In genomic region chr2:181541761-181542380, GRCm38 (mm10) we compare ENCODE assay signal across 31 mouse cellular contexts. TPM values are rescaled to one million over a fixed set of nuclear protein-coding genes. Genes with fewer than 3 reads are reported as not detected.
DNase-seq lines count a peak whose midpoint lies in the region; ATAC-seq and TF ChIP-seq lines count a peak whose summit lies in the region.
"Had no signal": no experiment of that assay in that cellular context is flagged by ENCODE, and none has a peak within 500 bp of the region (broad histone marks: within the 10 kb centered on the region; RNA-seq: fewer than 3 reads in every experiment).

No protein-coding gene starts in this region.

- H3K27ac ChIP-seq in intestine, postnatal 0 days (ENCODE audit: low read depth, low read length): no peak overlapping the region
- no peak overlapping the region for H3K27ac ChIP-seq in intestine, embryonic 16.5 days (ENCODE audit: low read length)
- peak overlapping the region; percentile 28 for H3K27ac ChIP-seq in macrophage
- no peak overlapping the region for H3K27ac ChIP-seq in embryonic facial prominence, embryonic 10.5 days (replicated peaks)
- H3K27ac ChIP-seq: embryonic facial prominence, embryonic 13.5 days; forebrain, embryonic 10.5 days; forebrain, embryonic 15.5 days; hindbrain, embryonic 14.5 days; kidney, postnatal 0 days; liver, embryonic 14.5 days; midbrain, embryonic 13.5 days had no signal

- no peak for ATAC-seq in intestine, postnatal 0 days
- ATAC-seq in intestine, embryonic 16.5 days: no peak
- ATAC-seq: forebrain, embryonic 15.5 days; midbrain, embryonic 13.5 days had no signal

- H3K4me1 ChIP-seq in intestine, postnatal 0 days (replicated peaks; ENCODE audit: control insufficient read depth, insufficient read depth, low read length): no peaks in the 10 kb centered on the region
- H3K4me1 ChIP-seq in intestine, embryonic 16.5 days (ENCODE audit: control insufficient read depth, insufficient read depth, low read length): 0 out of 2 replicates have a peak, but pooled peaks cover 4% of the 10 kb centered on the region
- peaks cover 6% of the 10 kb centered on the region for H3K4me1 ChIP-seq in embryonic facial prominence, embryonic 10.5 days

- peaks cover 8% of the 10 kb centered on the region for H3K36me3 ChIP-seq in intestine, postnatal 0 days (ENCODE audit: control insufficient read depth, insufficient read depth)
- peaks cover 5% of the 10 kb centered on the region; the same call in 1 of the 2 replicates for H3K36me3 ChIP-seq in intestine, embryonic 16.5 days (ENCODE audit: control insufficient read depth, insufficient read depth, low read length)
- H3K36me3 ChIP-seq in macrophage (ENCODE audit: inconsistent target): peaks cover 7% of the 10 kb centered on the region
- peaks cover 38% of the 10 kb centered on the region for H3K36me3 ChIP-seq in embryonic facial prominence, embryonic 10.5 days (replicated peaks)

- no peaks in the 10 kb centered on the region for H3K27me3 ChIP-seq in intestine, postnatal 0 days (replicated peaks; ENCODE audit: control insufficient read depth, insufficient read depth, low read length)
- no peaks in the 10 kb centered on the region for H3K27me3 ChIP-seq in intestine, embryonic 16.5 days (replicated peaks; ENCODE audit: control insufficient read depth, insufficient read depth, low read length)
- H3K27me3 ChIP-seq in embryonic facial prominence, embryonic 10.5 days (replicated peaks; ENCODE audit: low read depth, poor library complexity, severe bottlenecking): no peaks in the 10 kb centered on the region
- H3K27me3 ChIP-seq: embryonic facial prominence, embryonic 13.5 days; forebrain, embryonic 15.5 days; heart, embryonic 12.5 days; megakaryocyte, embryonic 14.5 days; midbrain, embryonic 13.5 days had no signal

- DNase-seq in cerebellum, adult 9-10 months: peak; percentile 72
- no peak for DNase-seq in cerebellum, adult 11 months
- peak; percentile 69 for DNase-seq in brain, adult 2 months (ENCODE audit: low read depth, low spot score)
- no peak for DNase-seq in embryonic facial prominence, embryonic 10.5 days (ENCODE audit: low spot score)
- DNase-seq: adrenal gland, postnatal 25 days; B cell, adult 2 months; layer of hippocampus, postnatal 36 days; liver; lung, embryonic 14.5 days; lung, postnatal 14 days; thymus, postnatal 4 days had no signal

- no peak overlapping the region for H3K4me2 ChIP-seq in intestine, postnatal 0 days (replicated peaks; ENCODE audit: low read depth)
- H3K4me2 ChIP-seq in intestine, embryonic 16.5 days (ENCODE audit: low read depth, low read length): no peak overlapping the region
- H3K4me2 ChIP-seq: embryonic facial prominence, embryonic 13.5 days; forebrain, embryonic 15.5 days; heart, embryonic 12.5 days; hindbrain, embryonic 14.5 days; lung, embryonic 14.5 days; midbrain, embryonic 13.5 days had no signal

- peak; percentile 31; the same call in 1 of the 2 replicates for TF ChIP-seq CTCF in intestine, postnatal 0 days (IDR thresholded peaks at IDR 0.05; ENCODE audit: low read depth)

- no peak overlapping the region for H3K4me3 ChIP-seq in intestine, postnatal 0 days (ENCODE audit: low read depth, low read length)
- H3K4me3 ChIP-seq in intestine, embryonic 16.5 days (ENCODE audit: low read length): no peak overlapping the region
- no peak overlapping the region for H3K4me3 ChIP-seq in macrophage (ENCODE audit: inconsistent target)
- H3K4me3 ChIP-seq in embryonic facial prominence, embryonic 10.5 days: no peak overlapping the region
- H3K4me3 ChIP-seq: embryonic facial prominence, embryonic 13.5 days; forebrain, embryonic 10.5 days; forebrain, embryonic 15.5 days; heart, embryonic 12.5 days; megakaryocyte, embryonic 14.5 days; midbrain, embryonic 13.5 days had no signal

- no peak overlapping the region for H3K9ac ChIP-seq in intestine, postnatal 0 days (ENCODE audit: low read depth, low read length)
- no peak overlapping the region for H3K9ac ChIP-seq in intestine, embryonic 16.5 days (ENCODE audit: low read depth, low read length)
- H3K9ac ChIP-seq: embryonic facial prominence, embryonic 13.5 days; forebrain, embryonic 15.5 days; heart, embryonic 12.5 days; hindbrain, embryonic 14.5 days; liver, embryonic 14.5 days; lung, embryonic 14.5 days; midbrain, embryonic 13.5 days had no signal

- 79% methylated on average over 6 of the region's 6 CpGs for WGBS in intestine, postnatal 0 days
- 85% methylated on average over 6 of the region's 6 CpGs for WGBS in intestine, embryonic 16.5 days
- 36% methylated on average over 6 of the region's 6 CpGs for WGBS in macrophage (ENCODE audit: missing documents)
- 93% methylated on average over 6 of the region's 6 CpGs for WGBS in embryonic facial prominence, embryonic 10.5 days

- H3K79me2 ChIP-seq in macrophage (ENCODE audit: inconsistent target): peaks cover 99% of the 10 kb centered on the region

- no peaks in the 10 kb centered on the region for H3K9me3 ChIP-seq in intestine, postnatal 0 days (ENCODE audit: control insufficient read depth)
- H3K9me3 ChIP-seq in intestine, embryonic 16.5 days (ENCODE audit: control insufficient read depth, low read length): no peaks in the 10 kb centered on the region
- no peaks in the 10 kb centered on the region for H3K9me3 ChIP-seq in embryonic facial prominence, embryonic 10.5 days
- H3K9me3 ChIP-seq: embryonic facial prominence, embryonic 13.5 days; forebrain, embryonic 10.5 days; forebrain, embryonic 15.5 days; heart, embryonic 12.5 days; megakaryocyte, embryonic 14.5 days; midbrain, embryonic 13.5 days had no signal

RNA-seq across cellular contexts. Expression of gene Dnajc5, which starts 21.6 kb away (rescaled TPM):
- 60.4 and 62.9 TPM in 2 replicates for polyA plus RNA-seq in intestine, postnatal 0 days (2015; fragmentation: Nextera tagmentation; extraction: Ambion mirVana)
- polyA plus RNA-seq in intestine, embryonic 16.5 days (2015; fragmentation: Nextera tagmentation; extraction: Ambion mirVana): 73.5 and 74.1 TPM in 2 replicates
- total RNA-seq in macrophage (2018; cell fraction: chromatin; rRNA removed): 10 to 100 TPM; 29.2 to 86.1 (median 54.2) TPM
- 10 to 100 TPM; 58.1 to 91.1 (median 76.6) TPM for total RNA-seq in macrophage (2018; cell fraction: cytosol; rRNA removed)
- 100 to 1,000 TPM in 4 of 26 experiments, 10 to 100 TPM in 22; 47.9 to 113 (median 73.1) TPM for total RNA-seq in macrophage (2018; cell fraction: nucleus; rRNA removed)
- 50.7 to 68.7 TPM (median 60.0 TPM) in 3 replicates for polyA plus RNA-seq in macrophage (2018)
- 93.3 and 93.4 TPM in 2 replicates for polyA plus RNA-seq in embryonic facial prominence, embryonic 10.5 days (2016; fragmentation: Nextera tagmentation; extraction: Ambion mirVana)

RNA-seq across cellular contexts. Expression of gene Uckl1, which starts 42.8 kb away (rescaled TPM):
- 49.4 and 60.2 TPM in 2 replicates for polyA plus RNA-seq in intestine, postnatal 0 days (2015; fragmentation: Nextera tagmentation; extraction: Ambion mirVana)
- polyA plus RNA-seq in intestine, embryonic 16.5 days (2015; fragmentation: Nextera tagmentation; extraction: Ambion mirVana): 75.0 and 78.0 TPM in 2 replicates
- 100 to 1,000 TPM; 122 to 491 (median 295) TPM for total RNA-seq in macrophage (2018; cell fraction: chromatin; rRNA removed)
- 10 to 100 TPM; 23.5 to 49.1 (median 30.0) TPM for total RNA-seq in macrophage (2018; cell fraction: cytosol; rRNA removed)
- 100 to 1,000 TPM in 21 of 26 experiments, 10 to 100 TPM in 5; 82.3 to 303 (median 162) TPM for total RNA-seq in macrophage (2018; cell fraction: nucleus; rRNA removed)
- polyA plus RNA-seq in macrophage (2018): 32.9 to 57.2 TPM (median 33.9 TPM) in 3 replicates
- polyA plus RNA-seq in embryonic facial prominence, embryonic 10.5 days (2016; fragmentation: Nextera tagmentation; extraction: Ambion mirVana): 41.1 and 41.3 TPM in 2 replicates

RNA-seq across cellular contexts. Expression of gene Tpd52l2, which starts 44.9 kb away (rescaled TPM):
- 83.7 and 88.2 TPM in 2 replicates for polyA plus RNA-seq in intestine, postnatal 0 days (2015; fragmentation: Nextera tagmentation; extraction: Ambion mirVana)
- polyA plus RNA-seq in intestine, embryonic 16.5 days (2015; fragmentation: Nextera tagmentation; extraction: Ambion mirVana): 122 and 134 TPM in 2 replicates
- 100 to 1,000 TPM in 5 of 26 experiments, 10 to 100 TPM in 21; 28.2 to 120 (median 68.2) TPM for total RNA-seq in macrophage (2018; cell fraction: chromatin; rRNA removed)
- total RNA-seq in macrophage (2018; cell fraction: cytosol; rRNA removed): 10 to 100 TPM; 37.6 to 55.2 (median 48.5) TPM
- total RNA-seq in macrophage (2018; cell fraction: nucleus; rRNA removed): 10 to 100 TPM; 23.9 to 77.7 (median 48.4) TPM
- 36.4 to 66.4 TPM (median 47.0 TPM) in 3 replicates for polyA plus RNA-seq in macrophage (2018)
- polyA plus RNA-seq in embryonic facial prominence, embryonic 10.5 days (2016; fragmentation: Nextera tagmentation; extraction: Ambion mirVana): 173 and 174 TPM in 2 replicates

RNA-seq across cellular contexts. Expression of gene Abhd16b, which starts 48.9 kb away (rescaled TPM):
- 0.07 TPM in 1 of 2 replicates, not detected in the other for polyA plus RNA-seq in intestine, postnatal 0 days (2015; fragmentation: Nextera tagmentation; extraction: Ambion mirVana)
- polyA plus RNA-seq in intestine, embryonic 16.5 days (2015; fragmentation: Nextera tagmentation; extraction: Ambion mirVana): 0.07 and 0.10 TPM in 2 replicates
- not detected for total RNA-seq in macrophage (2018; cell fraction: chromatin; rRNA removed)
- total RNA-seq in macrophage (2018; cell fraction: cytosol; rRNA removed): not detected
- not detected for total RNA-seq in macrophage (2018; cell fraction: nucleus; rRNA removed)
- not detected in 3 replicates for polyA plus RNA-seq in macrophage (2018)
- polyA plus RNA-seq in embryonic facial prominence, embryonic 10.5 days (2016; fragmentation: Nextera tagmentation; extraction: Ambion mirVana): 0.11 and 0.16 TPM in 2 replicates
- total RNA-seq: adrenal gland, adult 18-20 months; adrenal gland, postnatal 25 days; gastrocnemius, adult 8-10 months; hematopoietic stem cell, adult 5-6 weeks; layer of hippocampus, postnatal 36 days; left cerebral cortex, postnatal 14 days; monocyte, adult 5-6 weeks had no signal
- polyA plus RNA-seq: forebrain, embryonic 10.5 days; forebrain, embryonic 15.5 days; heart, embryonic 12.5 days; heart, postnatal 0 days; hindbrain, embryonic 14.5 days; kidney, adult 2 months; midbrain, embryonic 13.5 days; neural tube, embryonic 14.5 days had no signal

RNA-seq across cellular contexts. Expression of gene Prpf6, which starts 49.8 kb away (rescaled TPM):
- 30.6 and 33.9 TPM in 2 replicates for polyA plus RNA-seq in intestine, postnatal 0 days (2015; fragmentation: Nextera tagmentation; extraction: Ambion mirVana)
- 52.2 and 52.7 TPM in 2 replicates for polyA plus RNA-seq in intestine, embryonic 16.5 days (2015; fragmentation: Nextera tagmentation; extraction: Ambion mirVana)
- 100 to 1,000 TPM in 2 of 26 experiments, 10 to 100 TPM in 24; 38.7 to 108 (median 60.6) TPM for total RNA-seq in macrophage (2018; cell fraction: chromatin; rRNA removed)
- 10 to 100 TPM; 28.1 to 46.4 (median 36.0) TPM for total RNA-seq in macrophage (2018; cell fraction: cytosol; rRNA removed)
- total RNA-seq in macrophage (2018; cell fraction: nucleus; rRNA removed): 10 to 100 TPM; 31.5 to 58.8 (median 42.5) TPM
- 34.2 to 55.4 TPM (median 34.6 TPM) in 3 replicates for polyA plus RNA-seq in macrophage (2018)
- polyA plus RNA-seq in embryonic facial prominence, embryonic 10.5 days (2016; fragmentation: Nextera tagmentation; extraction: Ambion mirVana): 77.2 and 82.6 TPM in 2 replicates

Comparison
In these comparisons a context has a peak if more than half of its experiments do, and no peak if none do; other contexts are left out.
1. DNase-seq: peak in cerebellum, adult 9-10 months (single experiment) and brain, adult 2 months (single experiment); none in cerebellum, adult 11 months (single experiment) and embryonic facial prominence, embryonic 10.5 days (single experiment).